Mouse (Mus musculus) R1 (cell line): ENCODE measurements at regions not wholly inside any gene's neighbourhood (a gene's known extent, or its start where the extent isn't known, plus 50 kb on each side); places are given as distances from the start of the nearest gene placed in this dataset.
"Not testable (repeated sequence)": the region's sequence is repeated elsewhere in the genome, so short reads cannot be mapped to it uniquely, and the experiment has no call there.

Source experiments
- DNase-seq: peaks from one replicate; pipeline ENCODE4 v3.0.0-alpha.2; 2018; ENCODE audit warnings: low read depth, low spot score

DNA sequence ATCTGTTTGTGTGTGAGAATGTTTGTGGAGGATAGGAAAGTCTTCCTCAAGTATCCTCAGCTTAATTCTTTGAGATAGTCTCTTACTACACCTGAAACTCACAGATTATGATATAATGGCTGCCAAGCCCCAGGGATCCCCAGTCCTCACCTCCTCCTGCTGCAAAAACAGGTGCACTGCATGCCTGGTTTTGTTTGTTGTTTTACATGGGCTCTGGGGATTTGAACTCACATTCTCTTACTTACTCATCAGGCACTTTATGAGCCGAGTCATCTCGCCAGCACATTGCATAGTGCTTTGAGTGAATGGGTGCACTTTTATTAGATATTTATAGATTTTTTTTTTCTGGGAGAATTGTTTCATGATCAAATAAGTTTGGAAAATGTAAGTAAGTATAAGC lies 56.3 kb downstream of the Mterf1b start:
- DNase-seq: no peak

DNA sequence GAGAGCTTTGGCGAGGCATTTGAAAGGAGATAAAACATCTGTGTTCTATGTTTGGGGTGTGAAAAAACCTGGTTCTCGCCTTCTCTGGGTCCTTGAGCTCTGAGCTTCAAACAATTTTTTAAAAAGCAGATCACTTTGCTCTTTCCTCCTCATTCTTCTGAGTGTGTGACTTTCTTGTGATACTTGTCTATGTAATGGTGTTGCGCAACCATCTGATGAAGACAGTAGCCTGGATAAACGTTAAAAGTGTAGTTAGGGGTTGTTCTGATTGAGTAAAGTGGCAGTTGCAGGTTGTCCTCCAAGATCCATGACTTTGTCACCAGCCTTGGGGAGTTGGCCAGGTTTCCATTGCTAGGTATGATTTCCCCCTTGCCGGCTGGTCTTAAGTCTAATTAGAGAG lies 62.1 kb downstream of the Mterf1b start:
- DNase-seq: not testable (repeated sequence)

DNA sequence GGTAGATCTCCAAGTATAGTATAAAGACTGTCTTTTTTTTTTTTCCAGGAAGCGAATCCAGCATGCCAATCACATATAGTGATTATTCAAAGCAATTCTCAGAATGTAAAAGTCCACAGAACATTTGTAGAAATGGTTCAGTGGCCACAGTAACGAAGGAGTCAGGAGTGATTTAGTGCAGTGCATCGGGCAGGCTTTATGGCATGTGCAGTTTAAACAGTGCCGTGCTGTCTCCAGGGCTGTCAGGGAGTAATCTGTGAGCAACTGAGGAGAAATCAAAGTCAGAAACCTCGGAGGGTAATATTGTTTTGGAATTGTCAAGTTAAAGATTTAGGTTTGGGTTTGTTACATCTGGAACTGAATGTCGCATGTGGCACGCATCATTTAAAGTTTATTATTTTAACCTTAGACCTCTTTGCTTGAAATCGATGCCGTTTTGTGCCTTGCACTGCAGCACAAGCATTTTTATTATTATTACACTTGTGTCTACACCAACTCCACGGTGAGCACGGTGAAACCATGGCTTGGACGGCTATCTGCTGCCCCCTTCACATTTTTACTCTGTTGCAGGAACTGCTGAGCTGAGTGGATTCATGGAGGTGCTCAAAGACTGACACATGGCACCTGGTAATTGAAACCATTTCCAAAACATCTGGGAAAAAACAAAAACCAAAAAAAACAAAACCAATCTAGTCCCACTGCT lies 65.0 kb downstream of the Mterf1b start:
- no peak for DNase-seq

DNA sequence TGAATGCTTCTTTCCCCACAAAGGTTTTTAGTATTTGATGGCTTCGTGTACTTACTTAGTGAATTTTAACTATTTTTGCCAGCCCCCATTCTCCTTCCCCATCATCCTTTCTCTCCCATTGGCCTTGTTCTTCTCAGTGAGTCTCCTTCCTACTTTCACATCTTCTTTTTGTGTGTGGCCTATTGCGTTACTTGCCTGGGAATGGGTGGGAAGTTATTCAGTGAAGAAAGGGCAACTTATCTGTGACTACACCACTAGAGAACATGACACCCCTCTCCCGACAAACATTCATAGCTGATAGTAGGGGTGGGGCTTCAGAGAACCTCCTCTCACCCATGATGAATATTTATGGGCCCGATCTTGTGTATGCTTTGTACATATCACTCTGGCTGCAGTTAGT lies 67.1 kb downstream of the Mterf1b start:
- DNase-seq: no peak

DNA sequence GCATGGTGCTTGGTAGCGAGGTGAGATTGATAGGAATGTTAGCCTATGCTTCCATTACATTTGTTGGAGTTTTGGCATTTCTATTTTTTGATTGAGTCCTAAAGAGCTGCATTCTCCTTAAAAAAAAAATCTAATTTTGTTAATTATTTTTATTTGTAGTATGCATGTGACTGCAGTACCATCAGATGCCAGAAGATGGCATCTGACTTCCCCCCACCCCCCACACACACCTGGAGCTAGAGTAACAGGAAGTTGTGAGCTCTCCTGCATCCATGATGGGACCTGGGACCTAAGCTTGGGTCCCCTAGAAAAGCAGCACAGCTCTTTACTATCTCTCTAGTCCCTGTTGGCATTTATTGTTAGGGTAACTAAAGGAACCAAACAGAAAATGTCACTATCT lies 70.5 kb downstream of the Mterf1b start:
- DNase-seq: peak; percentile 34

DNA sequence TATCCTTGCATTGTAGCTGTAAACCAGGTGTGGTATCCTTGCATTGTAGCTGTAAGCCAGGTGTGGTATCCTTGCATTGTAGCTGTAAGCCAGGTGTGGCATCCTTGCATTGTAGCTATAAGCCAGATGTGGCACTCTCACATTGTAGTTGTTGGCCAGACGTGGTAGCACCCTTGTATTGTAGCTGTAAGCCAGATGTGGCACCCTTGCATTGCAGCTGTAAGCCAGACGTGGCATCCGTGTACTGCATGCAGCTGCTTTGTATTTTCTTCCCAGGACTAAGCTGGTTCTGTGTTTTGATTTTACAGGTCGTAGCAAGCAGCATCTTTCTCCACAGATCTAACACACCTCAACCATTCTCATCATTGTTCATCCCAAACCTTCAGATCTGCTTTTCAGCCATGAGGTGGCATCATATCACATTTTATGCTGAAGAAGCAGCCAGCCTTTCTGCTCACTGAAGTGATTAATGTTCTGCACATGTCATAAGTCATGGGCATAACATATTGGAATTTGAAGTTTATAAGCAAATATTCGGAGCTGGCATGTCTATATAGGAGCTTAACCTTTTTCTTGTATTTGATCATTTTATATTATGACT lies 71.5 kb downstream of the Mterf1b start:
- DNase-seq: no peak

DNA sequence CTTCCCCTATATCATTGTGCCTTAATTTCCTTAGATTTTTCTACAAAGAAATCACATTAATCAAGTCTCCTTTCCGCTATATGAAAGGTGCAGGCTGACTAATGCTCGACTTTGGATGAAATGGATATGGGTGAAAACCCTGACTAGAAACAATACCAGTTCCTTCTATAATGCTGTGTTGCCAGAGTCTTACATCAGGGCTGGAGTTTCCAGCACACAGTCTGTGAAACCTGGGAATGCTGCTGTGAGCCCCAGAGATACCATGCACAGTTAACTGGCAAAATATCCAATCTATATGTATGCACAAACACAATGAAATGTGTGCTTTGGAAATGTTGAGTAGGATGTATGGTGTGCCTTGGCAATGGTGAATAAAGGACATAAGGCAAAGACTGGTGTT lies 75.5 kb downstream of the Mterf1b start:
- no peak for DNase-seq

DNA sequence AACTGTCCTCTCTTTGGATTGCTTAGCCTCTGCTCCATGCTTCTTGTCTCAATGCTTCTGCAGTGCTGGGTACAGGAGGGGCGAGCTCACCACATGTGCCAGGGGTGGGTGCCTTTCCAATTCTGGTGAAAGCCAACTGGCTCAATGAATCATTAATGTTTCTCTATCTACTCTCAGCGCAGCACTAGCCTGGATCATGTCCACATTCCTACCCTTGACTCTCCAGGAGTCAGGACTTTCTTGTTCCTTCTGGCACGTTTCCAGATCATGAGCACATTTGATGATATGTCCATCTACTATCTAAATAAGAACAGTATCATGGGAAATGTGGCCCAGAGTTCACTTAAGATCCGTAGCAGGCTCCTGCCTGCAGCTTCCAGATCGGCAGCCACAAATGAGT lies 80.8 kb downstream of the Mterf1b start:
- no peak for DNase-seq

DNA sequence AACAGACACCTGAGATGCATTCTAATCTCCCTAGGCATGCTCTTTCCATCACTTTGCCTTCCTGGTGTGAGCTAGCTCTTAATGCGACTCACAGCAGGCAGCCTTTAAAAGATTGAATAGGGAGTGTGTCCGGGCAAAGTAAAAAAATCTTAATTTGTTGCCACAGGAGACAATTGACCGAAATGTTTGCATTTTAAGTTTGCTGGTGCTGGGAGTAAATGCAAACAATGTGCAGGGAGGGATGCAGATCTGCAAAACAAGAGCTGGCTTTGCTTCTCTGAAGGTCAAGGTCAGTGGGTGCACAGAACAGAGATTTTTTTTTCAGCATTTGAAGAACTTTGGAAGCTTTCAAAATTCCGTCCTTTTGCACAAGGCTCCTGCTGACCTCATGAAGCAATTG lies 111.4 kb downstream of the Mterf1b start:
- DNase-seq: peak; percentile 99

DNA sequence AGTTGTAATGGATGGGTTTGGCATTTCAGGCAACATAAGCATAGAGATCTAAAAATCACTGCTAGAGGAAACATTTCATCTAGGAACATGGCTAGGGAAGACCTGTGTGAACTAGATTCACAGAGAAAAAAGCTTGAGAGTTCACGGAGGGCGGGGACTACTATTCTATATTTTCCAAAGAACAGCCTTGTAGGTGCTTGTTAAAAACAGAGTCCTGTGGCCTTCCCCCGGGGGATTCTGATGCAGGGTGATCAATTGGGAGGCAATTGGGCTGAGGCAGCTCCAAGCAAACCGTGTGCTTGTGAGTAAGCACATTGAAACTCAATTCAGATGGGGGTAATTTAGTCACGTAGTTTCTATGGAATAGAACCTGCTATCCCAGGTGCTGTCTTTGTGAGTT lies 112.0 kb downstream of the Mterf1b start:
- DNase-seq: peak; percentile 70

DNA sequence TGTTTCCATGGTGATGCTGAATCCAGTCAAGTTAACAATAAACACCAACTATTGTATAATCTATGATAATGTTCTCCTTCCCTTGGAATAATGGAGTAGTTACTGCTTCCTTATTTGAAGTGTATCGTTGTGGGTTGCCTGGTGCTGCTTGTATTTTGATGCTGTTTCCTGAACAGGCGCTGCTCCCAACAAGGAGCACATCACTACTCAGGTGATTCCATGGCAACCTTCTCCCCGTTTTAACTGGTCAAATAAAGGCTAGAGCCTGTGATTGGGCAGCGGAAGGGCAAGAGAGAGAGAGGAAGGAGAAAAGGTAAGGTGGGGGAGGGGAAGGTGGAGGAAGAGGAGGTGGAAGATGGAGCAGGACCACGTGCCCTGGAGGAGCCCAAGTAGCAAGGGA lies 116.3 kb downstream of the Mterf1b start:
- DNase-seq: peak; percentile 63

DNA sequence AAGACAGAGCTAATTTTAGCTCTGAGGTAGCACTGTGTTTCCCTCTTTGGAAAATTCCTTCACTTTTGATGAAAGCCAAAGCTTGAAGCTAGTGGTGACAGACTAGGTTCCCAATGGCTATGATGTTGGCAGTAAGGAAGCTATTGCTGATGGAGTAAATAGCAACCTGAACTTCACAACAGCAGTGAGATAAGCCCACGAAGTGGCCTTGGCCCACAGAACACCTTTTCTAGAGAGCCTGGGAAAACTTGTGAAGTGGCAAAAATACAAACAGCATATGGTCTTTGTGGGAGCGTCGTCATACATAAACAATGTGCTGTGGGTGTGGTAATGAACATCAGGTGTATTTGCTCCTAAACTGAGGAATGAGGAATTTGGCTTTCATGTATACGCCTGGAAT lies 119.0 kb downstream of the Mterf1b start:
- no peak for DNase-seq

DNA sequence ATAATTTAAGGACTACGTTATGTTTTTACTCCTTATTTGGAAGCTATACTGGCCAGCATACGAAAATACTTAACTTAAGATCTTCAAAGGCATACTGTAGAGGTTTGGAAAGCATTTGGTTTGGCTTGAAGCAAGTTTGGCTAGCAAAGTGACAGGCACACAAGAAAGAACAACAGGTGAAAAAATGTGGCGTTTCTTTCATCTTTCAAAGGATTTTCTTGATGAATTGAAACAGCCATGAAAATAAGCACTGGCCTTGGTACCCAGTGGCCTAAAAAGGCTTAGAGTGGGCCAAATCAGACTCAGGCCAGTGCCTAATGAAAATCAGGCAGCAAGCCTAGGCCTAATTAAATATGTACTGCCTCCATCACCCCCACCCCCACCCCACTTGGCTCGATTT lies 119.4 kb downstream of the Mterf1b start:
- no peak for DNase-seq

DNA sequence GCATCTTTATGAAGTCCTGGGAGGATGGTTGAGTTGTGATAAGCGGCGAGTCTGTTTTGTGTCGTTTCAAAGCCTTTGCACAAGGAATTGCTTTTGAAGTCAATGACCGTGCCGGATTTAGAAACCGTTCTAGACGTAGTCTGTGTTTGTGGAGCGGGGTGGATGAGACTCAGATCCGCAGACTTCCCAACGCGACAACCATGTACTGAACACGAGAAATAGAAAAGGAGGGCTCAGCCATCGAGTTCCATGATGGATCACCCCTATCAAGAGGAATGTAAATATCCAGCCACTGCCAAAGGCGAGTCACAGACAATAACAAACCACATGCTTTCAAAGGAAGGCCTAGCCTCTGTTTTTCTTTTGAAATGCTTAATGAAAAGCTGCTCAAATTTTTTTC lies 120.5 kb downstream of the Mterf1b start:
- DNase-seq: no peak

DNA sequence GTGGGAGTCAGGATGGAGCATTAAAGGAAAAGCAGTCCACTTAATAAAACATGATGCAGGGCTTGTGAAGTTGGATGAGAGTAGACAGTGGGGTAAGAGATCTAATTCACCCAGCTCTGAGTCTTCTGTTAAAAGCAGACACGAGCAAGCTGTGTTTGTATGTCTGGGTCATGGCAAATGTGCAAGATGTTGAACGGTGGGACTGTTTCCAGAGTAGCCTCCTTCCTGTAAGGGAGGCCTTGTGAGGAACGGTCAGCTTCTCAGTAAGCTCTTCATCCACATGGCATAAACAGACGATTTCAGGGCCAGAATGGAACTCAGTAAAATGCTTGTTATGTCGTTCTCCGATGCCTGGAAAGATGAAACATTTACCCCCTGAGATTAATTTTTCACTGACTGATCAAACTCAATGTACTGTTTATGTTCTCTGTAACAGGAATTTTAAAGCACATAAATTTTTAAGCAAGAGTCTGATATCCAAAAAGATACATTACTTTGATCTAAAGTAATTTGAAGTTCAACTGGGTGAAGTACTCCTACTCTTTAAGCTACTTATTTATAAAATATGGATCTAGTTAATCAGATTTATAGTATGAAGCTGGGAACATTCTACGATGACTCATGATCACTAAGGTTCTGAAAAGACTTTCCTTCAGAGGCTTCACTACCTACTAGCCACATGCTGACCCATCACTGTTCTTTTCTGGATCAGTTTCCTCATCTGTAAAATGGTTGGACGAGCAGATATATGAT lies 130.6 kb downstream of the Mterf1b start:
- DNase-seq: no peak

DNA sequence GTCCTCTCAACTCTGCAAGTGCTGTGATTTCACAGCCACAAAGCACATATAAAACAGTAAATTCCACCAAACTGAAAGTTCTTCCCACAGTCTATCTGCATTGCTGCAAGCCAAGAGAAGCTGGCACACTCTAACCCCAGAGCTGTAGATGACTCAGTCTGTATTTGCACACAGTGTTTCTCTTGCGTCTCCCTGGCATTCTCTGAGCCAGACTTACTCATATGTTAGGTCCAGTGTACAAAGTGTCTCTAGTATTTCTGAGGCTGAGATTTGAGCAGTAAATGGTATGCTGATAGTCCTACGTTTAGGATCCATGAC lies 131.2 kb downstream of the Mterf1b start:
- no peak for DNase-seq

DNA sequence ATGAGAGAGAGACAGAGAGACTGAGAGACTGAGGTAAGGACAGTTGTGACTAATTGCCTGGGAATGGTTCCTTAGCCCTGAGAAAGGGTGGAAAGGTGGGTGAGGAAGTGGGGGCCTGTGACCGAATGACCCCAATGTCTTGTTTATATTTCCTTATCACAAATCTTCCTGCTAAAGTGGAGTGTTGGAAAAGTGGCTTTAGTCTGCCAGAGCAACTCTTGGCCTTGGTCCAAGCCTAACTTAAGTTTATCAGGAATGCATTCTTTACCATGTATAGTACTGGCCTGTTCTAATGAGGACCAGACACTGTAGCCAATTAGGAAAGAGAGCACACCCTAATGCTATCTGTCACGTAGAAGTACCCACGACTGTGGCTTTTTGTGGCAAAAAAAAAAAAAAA lies 133.6 kb downstream of the Mterf1b start:
- DNase-seq: no peak

DNA sequence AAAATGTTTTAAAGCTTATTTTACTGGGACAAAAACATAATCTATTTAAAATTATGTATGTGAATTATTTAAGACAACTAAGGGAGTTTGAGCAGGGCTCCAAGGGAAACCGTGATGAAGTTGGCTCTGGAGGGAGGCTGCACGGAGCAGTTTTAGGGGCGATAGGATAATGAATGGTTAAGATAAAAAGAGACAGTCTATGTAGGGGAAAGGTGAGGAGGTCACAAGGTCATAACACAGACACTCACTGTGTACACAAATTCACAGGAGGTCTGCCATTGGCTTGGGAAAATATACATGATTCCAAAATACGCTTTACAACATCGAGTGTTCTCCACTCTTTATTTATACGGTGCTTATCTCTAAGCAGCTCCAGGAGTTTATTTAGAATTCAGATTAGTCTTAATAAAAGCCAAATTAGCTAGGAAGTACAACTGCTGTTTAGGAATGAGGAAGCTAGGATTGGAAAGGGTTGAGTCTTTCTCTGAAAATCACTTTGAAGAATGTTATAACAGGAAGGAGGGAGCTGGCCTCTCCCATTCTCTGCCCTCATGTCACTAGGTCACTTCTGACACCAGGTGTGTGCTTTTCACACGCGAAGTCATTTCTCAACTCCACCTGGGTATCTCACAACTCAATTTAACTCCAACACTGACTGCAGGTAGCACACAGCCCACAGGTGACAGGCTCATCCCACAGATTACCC lies 134.3 kb downstream of the Mterf1b start:
- DNase-seq: no peak

DNA sequence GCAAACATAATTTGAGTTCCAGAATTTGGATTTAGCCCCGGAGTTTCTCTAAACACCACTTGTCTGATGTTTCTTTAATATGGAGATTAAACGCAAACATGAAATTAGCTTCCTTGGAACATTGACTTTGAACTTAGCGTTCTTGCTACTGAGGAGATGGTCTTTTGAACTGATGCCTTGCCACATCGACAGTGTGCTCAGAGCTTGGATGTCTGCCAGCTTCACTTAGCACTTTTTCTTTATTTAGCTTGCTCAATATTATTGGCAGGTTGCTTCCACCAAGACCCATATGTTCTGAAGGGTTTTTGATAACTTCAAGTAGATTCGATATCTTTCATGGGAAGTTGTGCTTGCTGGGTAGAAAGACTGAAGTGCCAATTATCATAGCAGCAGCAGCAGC lies 143.5 kb downstream of the Mterf1b start:
- no peak for DNase-seq

DNA sequence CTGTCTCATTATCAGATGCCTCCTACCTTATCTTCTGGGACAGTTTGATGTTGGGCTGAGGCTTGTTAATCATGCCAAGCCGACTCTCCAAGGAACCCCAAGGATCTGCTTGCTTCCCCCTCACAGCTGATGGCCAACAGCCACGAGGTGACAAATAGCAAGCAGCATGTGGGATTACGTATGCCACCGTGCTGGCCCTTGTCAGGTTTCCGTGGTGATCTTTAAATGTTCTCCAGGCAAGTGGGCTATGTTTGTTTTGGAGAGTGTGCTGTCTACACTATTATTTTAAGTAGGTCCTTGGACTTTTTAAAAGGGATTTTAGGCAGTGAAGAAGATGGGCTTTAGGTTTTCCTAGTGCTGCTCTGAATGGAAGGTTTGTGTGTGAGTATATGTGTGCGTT lies 149.8 kb downstream of the Mterf1b start:
- DNase-seq: no peak

DNA sequence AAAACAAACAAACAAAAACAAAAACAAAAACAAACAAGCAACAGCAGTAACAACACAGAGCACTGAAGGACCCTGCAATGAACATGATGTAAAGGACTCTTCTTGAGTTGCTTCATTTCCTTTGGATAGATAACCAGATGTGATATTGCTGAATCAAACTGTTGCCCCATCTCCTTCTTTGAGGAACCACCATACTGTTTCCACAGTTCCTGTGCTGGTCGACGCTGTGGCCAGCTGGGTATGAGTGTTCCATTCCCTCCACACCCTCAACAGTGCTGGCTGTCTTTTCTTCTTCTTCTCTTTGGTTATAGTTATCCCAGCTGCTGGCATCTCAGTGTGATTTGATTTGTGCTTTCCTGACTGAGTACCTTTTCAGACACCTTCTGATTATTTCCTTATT lies 152.3 kb downstream of the Mterf1b start:
- no peak for DNase-seq

DNA sequence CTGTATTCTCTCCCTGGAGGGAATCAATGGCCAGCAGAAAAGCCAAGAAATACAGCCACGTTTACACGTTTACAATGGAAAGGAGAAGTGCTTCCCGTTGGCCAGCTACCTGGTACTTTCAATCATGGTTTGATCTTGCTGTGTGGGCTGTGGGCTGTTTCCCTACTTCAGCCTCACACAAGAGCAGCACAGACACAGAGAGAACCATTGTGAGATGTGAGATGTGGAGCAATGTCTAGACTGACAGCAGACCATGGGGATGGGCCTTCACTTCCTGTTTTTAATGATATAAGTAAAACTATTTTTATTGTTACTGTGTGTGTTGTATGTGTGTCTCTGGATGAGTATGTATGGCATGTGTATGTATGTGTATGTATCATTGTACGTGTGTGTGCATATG lies 156.2 kb downstream of the Mterf1b start:
- DNase-seq: no peak

DNA sequence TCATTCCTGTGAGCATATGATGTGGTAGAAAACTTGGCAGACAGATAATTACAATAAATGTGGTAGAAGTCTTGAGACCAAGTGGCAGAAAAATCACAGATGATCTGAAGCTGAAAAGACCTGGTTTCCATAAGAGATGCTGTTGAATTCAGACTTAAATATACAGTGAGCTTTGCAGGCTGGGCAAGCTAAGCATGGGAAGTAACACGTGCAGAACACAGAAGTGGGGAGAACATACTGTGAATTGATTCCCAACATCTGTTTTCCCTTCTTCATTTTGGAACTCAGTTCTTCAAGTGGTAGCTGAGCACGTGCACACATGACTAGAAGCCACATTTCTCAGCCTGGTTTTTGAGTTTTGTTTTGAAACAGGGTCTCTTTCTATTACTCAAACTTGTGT lies 157.8 kb downstream of the Mterf1b start:
- no peak for DNase-seq
